Mouse (Mus musculus): Measurements from ENCODE around the gene Elob. TPM values are rescaled to one million over a fixed set of nuclear protein-coding genes. Genes with fewer than 3 reads are reported as not detected.

The Elob gene
- polyA plus RNA-seq, 1 experiment from 2014 or later = 1,231 TPM

DNA sequence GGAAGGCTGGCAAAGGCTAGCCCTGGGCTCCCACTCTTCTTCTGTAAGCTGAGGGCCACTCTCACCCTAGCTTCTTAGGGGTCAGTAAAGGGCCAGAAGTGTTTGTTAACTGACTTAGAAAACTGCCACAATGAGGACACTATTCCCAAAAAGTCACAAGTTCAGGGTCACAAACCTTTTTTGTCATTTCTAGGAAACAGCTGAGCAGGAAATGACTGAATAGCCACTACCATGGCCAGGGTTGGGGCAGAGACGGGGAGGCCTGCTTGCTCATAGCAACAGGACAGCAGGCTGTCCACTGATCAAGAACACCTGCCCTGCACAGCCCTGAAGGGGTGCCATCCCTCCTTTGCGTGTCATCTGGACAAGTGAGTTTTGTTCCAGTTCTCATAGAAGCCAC lies 51.8 kb downstream of the Elob start:
- no peak overlapping the region for H3K4me3 ChIP-seq (replicated peaks)
- peaks cover 25% of the 10 kb centered on the region for H3K36me3 ChIP-seq
- H3K4me2 ChIP-seq = no peak overlapping the region
- H3K27me3 ChIP-seq = no peaks in the 10 kb centered on the region
- no peak overlapping the region for H3K27ac ChIP-seq
- H3K4me1 ChIP-seq (replicated peaks) = no peaks in the 10 kb centered on the region
- H3K9ac ChIP-seq (replicated peaks) = no peak overlapping the region
- WGBS = 83% methylated on average over 2 of the region's 2 CpGs
- H3K9me3 ChIP-seq = no peaks in the 10 kb centered on the region
- no peak for ATAC-seq (ENCODE audit: insufficient number of reproducible peaks, insufficient read depth, low FRiP score, low TSS enrichment, low read depth)

DNA sequence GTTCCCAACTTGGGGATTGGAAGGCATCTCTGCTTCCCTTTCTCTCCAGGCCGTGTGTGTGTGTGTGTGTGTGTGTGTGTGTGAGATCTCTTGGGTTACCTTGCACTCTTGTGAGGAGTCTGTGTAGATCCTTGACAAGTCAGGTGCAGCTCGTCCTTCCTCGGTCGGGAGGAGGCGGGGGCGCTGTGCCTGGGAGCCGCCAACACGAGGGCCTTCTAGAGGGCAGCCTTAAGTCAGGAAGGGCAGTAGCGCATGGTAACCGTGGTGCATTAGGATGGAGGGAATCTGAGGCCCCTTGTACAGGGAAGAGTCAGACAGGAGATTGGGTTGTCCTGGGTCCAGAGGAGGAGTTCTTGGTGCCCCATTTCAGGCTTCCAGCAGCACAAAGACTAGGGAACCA lies 52.7 kb downstream of the Elob start:
- Histone ChIP-seq H3K9ac (replicated peaks) (no peak overlapping the region), H3K4me3 (replicated peaks) (no peak overlapping the region), H3K9me3 (no peaks in the 10 kb centered on the region), H3K4me1 (replicated peaks) (no peaks in the 10 kb centered on the region), H3K36me3 (peaks cover 25% of the 10 kb centered on the region), H3K4me2 (no peak overlapping the region), H3K27ac (no peak overlapping the region), H3K27me3 (no peaks in the 10 kb centered on the region)
- 79% methylated on average over 10 of the region's 10 CpGs for WGBS
- ATAC-seq (ENCODE audit: insufficient number of reproducible peaks, insufficient read depth, low FRiP score, low TSS enrichment, low read depth) = no peak

Small RNA genes lying within 50 kb of the gene (microRNA-seq; reads per million reads assigned to microRNA genes)
- 1.2 reads per million for gene Mir5125

Other genes with a start within 250 kb of the Elob start
- 22.0 and 25.5 TPM in 2 replicates for gene Zfp13, start 229.6 kb downstream of the Elob start, polyA plus RNA-seq (2016; fragmentation: Nextera tagmentation; extraction: Ambion mirVana)
- 0.37 and 0.45 TPM in 2 replicates for gene Zscan10, start 228.3 kb downstream of the Elob start, polyA plus RNA-seq (2016; fragmentation: Nextera tagmentation; extraction: Ambion mirVana)
- 0.92 and 0.99 TPM in 2 replicates for gene Mmp25, start 183.9 kb downstream of the Elob start, polyA plus RNA-seq (2016; fragmentation: Nextera tagmentation; extraction: Ambion mirVana)
- 1.2 and 1.3 TPM in 2 replicates for gene Bicdl2, start 168.6 kb downstream of the Elob start, polyA plus RNA-seq (2016; fragmentation: Nextera tagmentation; extraction: Ambion mirVana)
- 48.6 and 51.7 TPM in 2 replicates for gene Hcfc1r1, start 155.5 kb downstream of the Elob start, polyA plus RNA-seq (2016; fragmentation: Nextera tagmentation; extraction: Ambion mirVana)
- gene Thoc6, start 155.3 kb downstream of the Elob start, polyA plus RNA-seq (2016; fragmentation: Nextera tagmentation; extraction: Ambion mirVana) = 55.1 and 56.3 TPM in 2 replicates
- 5.7 and 7.6 TPM in 2 replicates for gene Tnfrsf12a, start 151.7 kb downstream of the Elob start, polyA plus RNA-seq (2016; fragmentation: Nextera tagmentation; extraction: Ambion mirVana)
- 19.9 and 22.7 TPM in 2 replicates for gene Cldn6, start 149.9 kb downstream of the Elob start, polyA plus RNA-seq (2016; fragmentation: Nextera tagmentation; extraction: Ambion mirVana)
- gene Cldn9, start 145.1 kb downstream of the Elob start, polyA plus RNA-seq (2016; fragmentation: Nextera tagmentation; extraction: Ambion mirVana) = 5.6 and 6.4 TPM in 2 replicates
- 1.8 and 2.5 TPM in 2 replicates for gene 1520401A03Rik, start 106.4 kb downstream of the Elob start, polyA plus RNA-seq (2016; fragmentation: Nextera tagmentation; extraction: Ambion mirVana)
- 49.1 and 53.1 TPM in 2 replicates for gene Pkmyt1, start 102.8 kb downstream of the Elob start, polyA plus RNA-seq (2016; fragmentation: Nextera tagmentation; extraction: Ambion mirVana)
- 11.6 and 13.6 TPM in 2 replicates for gene Paqr4, start 88.3 kb downstream of the Elob start, polyA plus RNA-seq (2016; fragmentation: Nextera tagmentation; extraction: Ambion mirVana)
- 30.0 and 34.8 TPM in 2 replicates for gene Kremen2, start 83.3 kb downstream of the Elob start, polyA plus RNA-seq (2016; fragmentation: Nextera tagmentation; extraction: Ambion mirVana)
- gene Flywch1, start 57.5 kb downstream of the Elob start, polyA plus RNA-seq (2016; fragmentation: Nextera tagmentation; extraction: Ambion mirVana) = 136 and 140 TPM in 2 replicates
- 71.0 and 76.7 TPM in 2 replicates for gene Flywch2, start 43.1 kb downstream of the Elob start, polyA plus RNA-seq (2016; fragmentation: Nextera tagmentation; extraction: Ambion mirVana)
- gene Srrm2, start 38.6 kb downstream of the Elob start, polyA plus RNA-seq (2016; fragmentation: Nextera tagmentation; extraction: Ambion mirVana) = 639 and 703 TPM in 2 replicates
- gene Prss33, start 6.9 kb upstream of the Elob start, polyA plus RNA-seq (2016; fragmentation: Nextera tagmentation; extraction: Ambion mirVana) = not detected in 2 replicates
- not detected in 2 replicates for gene Prss32, start 14.7 kb upstream of the Elob start, polyA plus RNA-seq (2016; fragmentation: Nextera tagmentation; extraction: Ambion mirVana)
- 1.7 and 3.1 TPM in 2 replicates for gene Prss41, start 15.0 kb upstream of the Elob start, polyA plus RNA-seq (2016; fragmentation: Nextera tagmentation; extraction: Ambion mirVana)
- gene Prss21, start 38.9 kb upstream of the Elob start, polyA plus RNA-seq (2016; fragmentation: Nextera tagmentation; extraction: Ambion mirVana) = not detected in 2 replicates
- not detected in 2 replicates for gene Dcpp1, start 51.7 kb upstream of the Elob start, polyA plus RNA-seq (2016; fragmentation: Nextera tagmentation; extraction: Ambion mirVana)
- not detected in 2 replicates for gene Dcpp2, start 51.7 kb upstream of the Elob start, polyA plus RNA-seq (2016; fragmentation: Nextera tagmentation; extraction: Ambion mirVana)
- gene Dcpp3, start 88.3 kb upstream of the Elob start, polyA plus RNA-seq (2016; fragmentation: Nextera tagmentation; extraction: Ambion mirVana) = not detected in 2 replicates
- not detected in 2 replicates for gene Sbp, start 112.5 kb upstream of the Elob start, polyA plus RNA-seq (2016; fragmentation: Nextera tagmentation; extraction: Ambion mirVana)
- gene Sbpl, start 126.1 kb upstream of the Elob start, polyA plus RNA-seq (2016; fragmentation: Nextera tagmentation; extraction: Ambion mirVana) = not detected in 2 replicates
- gene Prss30, start 151.4 kb upstream of the Elob start, polyA plus RNA-seq (2016; fragmentation: Nextera tagmentation; extraction: Ambion mirVana) = not detected in 2 replicates
- 0.76 and 0.84 TPM in 2 replicates for gene Prss22, start 169.0 kb upstream of the Elob start, polyA plus RNA-seq (2016; fragmentation: Nextera tagmentation; extraction: Ambion mirVana)
- 0.17 TPM in 1 of 2 replicates, not detected in the other for gene Prss27, start 209.0 kb upstream of the Elob start, polyA plus RNA-seq (2016; fragmentation: Nextera tagmentation; extraction: Ambion mirVana)
- gene Kctd5, start 244.3 kb upstream of the Elob start, polyA plus RNA-seq (2016; fragmentation: Nextera tagmentation; extraction: Ambion mirVana) = 91.6 and 94.7 TPM in 2 replicates

All from limb, embryonic 12.5 days (tissue).